Mouse (Mus musculus): ENCODE data around the gene Dlst.

- TF ChIP-seq KAT2A (conservative IDR thresholded peaks at IDR 0.05; ENCODE audit: low read depth, low read length) (no peak), POLR2AphosphoS5 (IDR thresholded peaks at IDR 0.05; ENCODE audit: borderline replicate concordance, low read depth, low read length) (no peak), USF2 (IDR thresholded peaks at IDR 0.05; ENCODE audit: borderline replicate concordance in 1 of 2, insufficient read depth in 1 of 2, low read depth in 1 of 2, low read length in 2 of 2) (no peak), RAD21 (IDR thresholded peaks at IDR 0.05; ENCODE audit: low read depth, low read length) (no peak), EP300 (IDR thresholded peaks at IDR 0.05; ENCODE audit: low read depth in 1 of 2, low read length in 2 of 2) (no peak)
Measured at GRCm38 (mm10) chr12:85104789-85105188, 5.8 kb upstream of the Dlst start.
